Mouse (Mus musculus) kidney, adult 2 months (tissue): ENCODE data around the gene Samd8. TPM values are rescaled to one million over a fixed set of nuclear protein-coding genes. Genes with fewer than 3 reads are reported as not detected.

Experiments
- DNase-seq: peaks from one replicate; pipeline ENCODE4 v3.0.0; 2021
- H3K27ac ChIP-seq: fragments of 200-500 bp; 2 replicates; pipeline ENCODE4 v1.5.1; 2012; ENCODE audit warnings: low read depth, low read length, control low read depth, inconsistent platforms; ENCODE audit not compliant: insufficient read depth
- H3K27me3 ChIP-seq: fragments of 200-500 bp; replicated peaks from 2 replicates; pipeline ENCODE4 v1.6.1; 2012; ENCODE audit warnings: mild to moderate bottlenecking, moderate library complexity, low read length, inconsistent platforms; ENCODE audit not compliant: control insufficient read depth, insufficient read depth
- H3K36me3 ChIP-seq: fragments of 200-500 bp; 2 replicates; pipeline ENCODE4 v1.6.1; 2012; ENCODE audit warnings: mild to moderate bottlenecking, moderate library complexity, low read length, inconsistent platforms; ENCODE audit not compliant: control insufficient read depth, insufficient read depth
- H3K4me1 ChIP-seq: fragments of 200-500 bp; 2 replicates; pipeline ENCODE4 v1.6.1; 2011; ENCODE audit warnings: low read length; ENCODE audit not compliant: control insufficient read depth, insufficient read depth
- H3K4me3 ChIP-seq: fragments of 200-500 bp; 2 replicates; pipeline ENCODE4 v1.5.1; 2011; ENCODE audit warnings: mild to moderate bottlenecking, low read depth, low read length, control low read depth; ENCODE audit not compliant: insufficient read depth
- CTCF ChIP-seq: fragments of 200-500 bp; conservative IDR thresholded peaks from 2 replicates; pipeline ENCODE4 v1.5.1; 2011; ENCODE audit warnings: low read depth, mild to moderate bottlenecking, control low read depth, low read length, moderate library complexity, mixed read lengths; ENCODE audit not compliant: insufficient read depth, insufficient read length
- POLR2A ChIP-seq: fragments of 200-500 bp; IDR thresholded peaks from one replicate; pipeline ENCODE4 v1.6.1; 2011; ENCODE audit warnings: low read depth, low read length, control low read depth
- WGBS: fragments of 180-500 bp; shearing (Covaris S2); methylation state at CpG from one replicate; pipeline ENCODE4 v1.1.7; 2018; 5-methylcytosine and 5-hydroxymethylcytosine counted together
- polyA plus RNA-seq: library from polyadenylated mRNA; depleted of rRNA; stranded (reverse); fragments of >200 nt; gene quantifications from 2 replicates; pipeline ENCODE4 v1.2.3, GENCODE M21; 2012

Gene Samd8
- polyA plus RNA-seq, 1 experiment, result 21.1 TPM

DNA sequence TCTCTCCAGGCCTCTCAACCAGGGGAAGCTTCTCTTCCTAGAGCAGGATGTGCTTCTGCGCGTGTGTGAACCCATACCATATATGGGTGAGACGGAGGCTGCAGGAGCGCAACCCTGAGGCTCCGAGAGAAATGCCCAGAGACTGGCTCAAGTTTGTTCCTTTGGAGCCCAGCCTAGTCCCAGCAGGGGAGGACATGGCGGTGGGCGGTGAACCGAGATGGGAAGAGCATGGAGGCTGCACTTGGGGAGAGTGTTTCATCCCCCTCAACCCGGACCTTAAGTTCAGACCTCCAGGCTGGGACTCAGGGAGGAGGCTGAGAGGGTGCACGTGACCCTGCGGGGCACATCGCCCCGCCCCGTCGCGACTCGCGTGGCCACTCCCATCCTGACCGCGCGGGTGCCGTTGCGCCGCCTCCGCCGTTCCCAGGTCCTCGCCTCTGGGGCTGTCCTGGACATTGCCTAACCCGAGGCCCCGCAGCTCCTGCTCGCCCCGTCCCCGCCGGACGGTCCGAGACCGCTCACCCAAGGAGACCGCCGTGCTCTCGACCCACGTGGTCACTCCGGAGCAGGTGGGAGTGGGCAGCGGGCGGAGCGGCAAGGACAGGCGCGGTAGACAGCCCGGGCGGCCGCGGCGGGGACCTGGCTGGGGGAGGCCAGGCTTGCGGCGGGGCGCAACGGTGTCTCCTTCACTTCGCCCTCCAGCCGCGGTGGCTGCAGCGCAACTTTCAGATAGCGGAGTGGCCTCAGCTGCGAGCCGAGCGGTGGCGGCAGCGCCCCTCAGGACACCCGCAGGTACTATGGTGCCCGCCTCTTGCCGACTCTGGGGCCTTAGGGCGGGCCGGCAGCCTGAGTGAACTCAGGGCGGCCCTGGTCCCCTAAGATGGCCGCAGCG, 80.8 kb downstream of the Samd8 start:
- Histone ChIP-seq H3K4me1 (peaks cover 9% of the 10 kb centered on the region; the same call in 1 of the 2 replicates), H3K36me3 (peaks cover 1% of the 10 kb centered on the region), H3K27me3 (no peaks in the 10 kb centered on the region), H3K4me3 (peak overlapping the region; percentile 99), H3K27ac (peak overlapping the region; percentile 99)
- TF ChIP-seq CTCF (no peak), POLR2A (peak; percentile 88)
- peak; percentile 98 for DNase-seq
- WGBS, result under 1% methylated on average over 72 of the region's 73 CpGs

DNA sequence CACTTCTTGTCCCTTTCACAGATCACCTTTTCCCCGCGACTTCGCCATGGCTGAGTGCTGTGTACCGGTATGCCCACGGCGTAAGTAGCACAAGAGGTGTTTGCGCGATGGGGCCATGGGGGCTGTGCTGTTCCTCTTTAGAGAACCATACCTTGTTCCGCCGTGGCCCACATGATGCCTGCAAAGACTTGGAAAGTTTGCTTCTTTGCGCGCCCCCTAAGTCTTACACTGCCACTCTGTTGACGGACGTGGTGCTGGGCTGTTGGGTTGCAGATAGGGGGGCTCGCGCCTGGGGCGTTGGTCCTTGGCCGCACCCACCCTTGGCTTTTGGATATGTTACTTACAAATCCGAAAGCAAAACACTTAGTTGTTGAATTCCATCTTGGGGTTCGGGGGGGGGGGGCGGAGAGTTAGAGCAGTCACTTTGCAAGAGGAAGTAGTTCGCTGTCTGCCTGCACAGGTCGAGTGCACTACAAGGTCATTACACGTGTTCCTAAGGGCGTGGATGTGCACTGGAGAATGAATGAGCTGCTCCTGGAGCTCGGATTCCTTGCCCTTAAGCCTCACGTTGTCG, 81.6 kb downstream of the Samd8 start:
- DNase-seq, result peak; percentile 63
- Histone ChIP-seq H3K4me3 (peak overlapping the region; percentile 99), H3K36me3 (peaks cover 1% of the 10 kb centered on the region), H3K27me3 (no peaks in the 10 kb centered on the region), H3K4me1 (peaks cover 9% of the 10 kb centered on the region; the same call in 1 of the 2 replicates), H3K27ac (peak overlapping the region; percentile 99)
- TF ChIP-seq CTCF (no peak), POLR2A (no peak)
- under 1% methylated on average over 28 of the region's 28 CpGs for WGBS

DNA sequence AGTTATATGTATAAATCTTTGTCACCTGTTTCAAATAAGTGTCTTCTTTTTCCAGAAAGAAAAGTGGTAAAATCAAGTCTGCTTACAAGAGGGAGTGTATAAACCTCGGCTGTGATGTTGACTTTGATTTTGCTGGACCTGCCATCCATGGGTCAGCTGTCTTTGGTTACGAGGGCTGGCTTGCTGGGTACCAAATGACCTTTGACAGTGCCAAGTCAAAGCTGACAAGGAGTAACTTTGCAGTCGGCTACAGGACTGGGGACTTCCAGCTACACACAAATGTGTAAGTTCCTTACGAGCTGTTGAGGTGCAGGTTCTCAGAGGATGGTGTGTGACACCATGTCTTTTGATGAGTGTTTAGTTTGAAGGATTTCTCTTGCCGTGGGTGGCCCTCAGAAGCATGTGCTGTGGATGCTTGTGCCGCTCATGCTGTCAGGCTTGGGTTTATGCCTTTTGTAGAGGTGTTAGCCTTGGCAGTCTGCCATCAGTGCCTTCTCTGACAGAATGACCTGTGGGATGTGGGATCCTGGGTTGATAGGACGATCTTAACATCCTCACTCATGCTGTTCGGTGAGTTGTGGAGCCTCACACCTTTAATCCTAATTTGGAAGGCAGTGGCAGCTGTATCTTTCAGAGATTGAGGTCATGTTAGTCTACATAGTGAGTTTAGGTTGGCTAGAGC, 88.1 kb downstream of the Samd8 start:
- H3K4me1 ChIP-seq, result peaks cover 2% of the 10 kb centered on the region; the same call in 1 of the 2 replicates
- no peak for DNase-seq
- H3K36me3 ChIP-seq, result peaks cover 10% of the 10 kb centered on the region
- H3K4me3 ChIP-seq, result no peak overlapping the region
- no peak overlapping the region for H3K27ac ChIP-seq
- H3K27me3 ChIP-seq, result no peaks in the 10 kb centered on the region
- 46% methylated on average over 8 of the region's 8 CpGs for WGBS
- TF ChIP-seq POLR2A, result no peak
- no peak for TF ChIP-seq CTCF

DNA sequence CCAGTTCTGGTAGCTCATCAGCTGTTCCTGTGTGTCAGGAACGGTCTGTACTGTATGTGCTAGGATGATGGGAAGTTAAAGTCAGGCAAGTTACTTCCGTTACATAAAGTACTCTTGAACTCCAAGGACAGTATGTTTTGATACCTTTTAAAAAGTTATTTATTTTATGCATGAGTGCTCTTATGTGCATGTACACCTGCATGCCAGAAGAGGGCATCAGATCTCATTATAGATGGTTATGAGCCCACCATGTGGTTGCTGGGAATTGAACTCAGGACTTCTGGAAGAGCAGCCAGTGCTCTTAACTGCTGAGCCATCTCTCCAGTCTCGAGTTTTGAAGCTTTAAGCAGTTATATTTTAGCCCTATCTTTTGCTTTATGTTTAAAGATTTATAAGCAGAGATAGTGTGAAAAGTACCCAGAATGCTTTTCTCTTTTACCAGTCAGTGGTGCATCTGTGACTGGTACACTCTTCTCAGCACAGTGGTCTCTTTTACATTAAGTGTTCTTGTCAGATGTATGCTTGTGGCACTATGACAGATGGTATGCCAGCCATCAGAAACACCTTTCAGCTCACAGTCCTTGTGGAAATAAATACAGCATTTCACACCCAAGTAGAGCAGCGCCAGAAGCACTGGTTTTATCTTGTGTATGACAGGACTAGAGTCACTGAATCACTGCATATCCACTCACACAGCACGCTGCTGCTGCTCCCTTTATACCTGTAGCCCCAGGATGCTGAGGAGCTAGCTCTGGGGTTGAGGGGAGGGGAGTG, 91.7 kb downstream of the Samd8 start:
- Histone ChIP-seq H3K27ac (no peak overlapping the region), H3K27me3 (no peaks in the 10 kb centered on the region), H3K4me1 (no peaks in the 10 kb centered on the region; the same call in 1 of the 2 replicates), H3K4me3 (no peak overlapping the region), H3K36me3 (peaks cover 11% of the 10 kb centered on the region)
- WGBS, result 68% methylated on average over 5 of the region's 5 CpGs
- no peak for DNase-seq
- TF ChIP-seq POLR2A, result no peak
- no peak for TF ChIP-seq CTCF

DNA sequence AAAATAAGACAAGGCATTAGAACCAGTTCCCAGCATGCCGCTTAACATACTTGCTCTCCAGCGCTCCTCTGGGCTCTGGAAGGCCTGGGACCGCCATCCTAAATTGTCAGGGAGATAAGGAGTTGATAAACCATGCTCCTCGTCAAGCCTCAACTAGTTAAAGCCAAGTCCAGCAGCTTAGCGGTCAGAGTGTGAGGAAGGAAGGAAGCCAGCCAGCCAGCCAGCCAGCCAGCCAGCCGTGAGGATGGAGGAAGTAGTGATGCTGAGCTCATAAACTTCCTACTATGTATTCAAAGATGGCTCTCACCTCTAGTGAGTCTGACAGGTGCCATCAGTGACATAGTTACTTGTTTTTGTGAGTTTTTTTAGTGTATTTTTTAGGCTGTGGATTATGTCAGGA, 92.9 kb downstream of the Samd8 start:
- peak; percentile 28 for DNase-seq
- TF ChIP-seq POLR2A (no peak), CTCF (no peak)
- H3K4me3 ChIP-seq, result no peak overlapping the region
- 53% methylated on average over 6 of the region's 6 CpGs for WGBS
- H3K36me3 ChIP-seq, result peaks cover 11% of the 10 kb centered on the region
- H3K4me1 ChIP-seq, result no peaks in the 10 kb centered on the region; the same call in 1 of the 2 replicates
- H3K27me3 ChIP-seq, result no peaks in the 10 kb centered on the region
- H3K27ac ChIP-seq, result no peak overlapping the region

DNA sequence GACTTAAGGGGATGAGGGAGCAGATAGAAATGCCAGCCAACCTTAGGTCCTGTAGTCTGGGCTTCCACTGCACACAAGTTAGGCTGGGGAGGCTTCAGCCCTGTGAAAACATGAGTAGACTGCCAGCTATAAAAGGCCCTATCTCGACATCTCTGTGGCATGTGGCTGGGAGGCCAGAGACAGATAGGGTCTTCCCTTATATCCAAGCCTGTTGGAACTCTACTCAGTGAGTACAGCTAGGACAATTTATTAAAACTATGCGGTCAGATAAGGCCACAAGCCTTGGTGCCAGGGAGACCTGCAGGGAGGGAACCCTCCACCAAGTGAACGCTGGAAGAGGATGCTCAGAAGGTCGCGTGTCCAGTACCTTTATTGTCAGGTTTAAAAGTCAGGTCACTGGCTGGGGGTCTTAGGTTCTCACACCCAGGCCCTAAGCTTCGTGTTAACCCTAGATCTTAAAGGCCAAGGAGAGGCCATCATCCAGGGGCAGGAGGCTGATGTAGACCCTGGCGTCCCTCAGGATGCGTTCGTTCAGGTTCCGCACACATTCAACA, 96.6 kb downstream of the Samd8 start:
- Histone ChIP-seq H3K36me3 (peaks cover 6% of the 10 kb centered on the region), H3K27me3 (no peaks in the 10 kb centered on the region), H3K4me1 (no peaks in the 10 kb centered on the region), H3K4me3 (no peak overlapping the region), H3K27ac (no peak overlapping the region)
- WGBS, result 49% methylated on average over 10 of the region's 10 CpGs
- TF ChIP-seq POLR2A, result no peak
- no peak for TF ChIP-seq CTCF
- no peak for DNase-seq
